9 mouse cellular contexts compared by ENCODE assay signal in genomic region chr19:11608172-11608571, GRCm38 (mm10). TPM values are rescaled to one million over a fixed set of nuclear protein-coding genes. Genes with fewer than 3 reads are reported as not detected.
DNase-seq lines count a peak whose midpoint lies in the region; ATAC-seq and TF ChIP-seq lines count a peak whose summit lies in the region.
"Had no signal": no experiment of that assay in that cellular context is flagged by ENCODE, and none has a peak within 500 bp of the region (broad histone marks: within the 10 kb centered on the region; RNA-seq: fewer than 3 reads in every experiment).

No protein-coding gene starts in this region.

- intact Hi-C loops in gastrocnemius, postnatal 14 days (cut with DNase I; ENCODE audit: low total_unique reads): no loop called here

- no peak overlapping the region for H3K27ac ChIP-seq in stomach, postnatal 0 days (replicated peaks)

- no peak for TF ChIP-seq EP300 in stomach, postnatal 0 days (optimal IDR thresholded peaks at IDR 0.05)

- H3K36me3 ChIP-seq in stomach, postnatal 0 days (ENCODE audit: control insufficient read depth, insufficient read depth, low read length): no peaks in the 10 kb centered on the region

- peak; percentile 27 for DNase-seq in gastrocnemius, postnatal 10 days
- DNase-seq in gastrocnemius, postnatal 14 days: no peak
- peak; percentile 63 for DNase-seq in right cerebral cortex, postnatal 4 days
- no peak for DNase-seq in right cerebral cortex, postnatal 36 days (ENCODE audit: low spot score in 2 of 2)
- peak; percentile 11 for DNase-seq in c-Kit-negative CD71-positive TER-119-positive erythroid progenitor cells, embryonic 14.5 days (ENCODE audit: low read depth, low spot score)
- DNase-seq in lung, postnatal 25 days (ENCODE audit: low spot score): peak; percentile 15
- DNase-seq in stomach, postnatal 0 days (ENCODE audit: low spot score): peak; percentile 74

- ATAC-seq in inflammation-experienced regulatory T-cells, adult 6 months: peak; percentile 50
- no peak; the same call in 1 of the 2 replicates for ATAC-seq in stomach, postnatal 0 days (ENCODE audit: low FRiP score, low TSS enrichment)

- no peak overlapping the region for H3K4me3 ChIP-seq in stomach, postnatal 0 days (ENCODE audit: low read depth, low read length)

- WGBS in stomach, postnatal 0 days: 15% methylated on average over 1 of the region's 1 CpGs

- H3K27me3 ChIP-seq in stomach, postnatal 0 days (ENCODE audit: control insufficient read depth, insufficient read depth, low read length): no peaks in the 10 kb centered on the region

- H3K9ac ChIP-seq in stomach, postnatal 0 days (ENCODE audit: low read length): no peak overlapping the region

- no peak overlapping the region for H3K4me2 ChIP-seq in stomach, postnatal 0 days (replicated peaks; ENCODE audit: low read depth)

- H3K4me1 ChIP-seq in stomach, postnatal 0 days (replicated peaks; ENCODE audit: control insufficient read depth, insufficient read depth): no peaks in the 10 kb centered on the region

- no peaks in the 10 kb centered on the region for H3K9me3 ChIP-seq in stomach, postnatal 0 days (ENCODE audit: control insufficient read depth, low read length)

- TF ChIP-seq CTCF in stomach, postnatal 0 days (IDR thresholded peaks at IDR 0.05; ENCODE audit: low read depth): peak; percentile 84

RNA-seq across cellular contexts. Expression of gene Ms4a6d, which starts 3.5 kb away (rescaled TPM):
- 1 to 10 TPM; 2.2 to 2.7 TPM for total RNA-seq in gastrocnemius, postnatal 10 days (2021)
- total RNA-seq in gastrocnemius, postnatal 14 days (2021): 1 to 10 TPM; 1.5 to 2.3 TPM
- polyA plus RNA-seq in inflammation-experienced regulatory T-cells, adult 6 months (2017; shearing (Covaris generic)): 10 to 100 TPM; 17.3 to 36.2 (median 20.1) TPM
- polyA plus RNA-seq in stomach, postnatal 0 days (2015; fragmentation: Nextera tagmentation; extraction: Ambion mirVana): 4.5 and 5.0 TPM in 2 replicates

RNA-seq across cellular contexts. Expression of gene Ms4a2, which starts 15.3 kb away (rescaled TPM):
- under 1 TPM; 0.12 to 0.29 TPM for total RNA-seq in gastrocnemius, postnatal 10 days (2021)
- under 1 TPM; 0.27 to 0.29 TPM for total RNA-seq in gastrocnemius, postnatal 14 days (2021)
- polyA plus RNA-seq in inflammation-experienced regulatory T-cells, adult 6 months (2017; shearing (Covaris generic)): under 1 TPM in 1 of 3 experiments, not detected in 2; 0.26 TPM
- 0.16 and 0.24 TPM in 2 replicates for polyA plus RNA-seq in stomach, postnatal 0 days (2015; fragmentation: Nextera tagmentation; extraction: Ambion mirVana)
- total RNA-seq: layer of hippocampus, adult 18-20 months had no signal

RNA-seq across cellular contexts. Expression of gene Ms4a3, which starts 32.5 kb away (rescaled TPM):
- total RNA-seq in gastrocnemius, postnatal 10 days (2021): under 1 TPM in 1 of 2 experiments, not detected in 1; 0.27 TPM
- not detected for total RNA-seq in gastrocnemius, postnatal 14 days (2021)
- polyA plus RNA-seq in inflammation-experienced regulatory T-cells, adult 6 months (2017; shearing (Covaris generic)): not detected
- 0.07 and 0.10 TPM in 2 replicates for polyA plus RNA-seq in stomach, postnatal 0 days (2015; fragmentation: Nextera tagmentation; extraction: Ambion mirVana)
- total RNA-seq: layer of hippocampus, adult 18-20 months had no signal

RNA-seq across cellular contexts. Expression of gene Oosp2, which starts 52.2 kb away (rescaled TPM):
- total RNA-seq in gastrocnemius, postnatal 10 days (2021): not detected
- not detected for total RNA-seq in gastrocnemius, postnatal 14 days (2021)
- not detected for polyA plus RNA-seq in inflammation-experienced regulatory T-cells, adult 6 months (2017; shearing (Covaris generic))
- polyA plus RNA-seq in stomach, postnatal 0 days (2015; fragmentation: Nextera tagmentation; extraction: Ambion mirVana): not detected in 2 replicates
- total RNA-seq: layer of hippocampus, adult 18-20 months had no signal

Comparison
In these comparisons a context has a peak if more than half of its experiments do, and no peak if none do; other contexts are left out.
1. DNase-seq: peak in gastrocnemius, postnatal 10 days (single experiment), right cerebral cortex, postnatal 4 days (single experiment), c-Kit-negative CD71-positive TER-119-positive erythroid progenitor cells, embryonic 14.5 days (single experiment), lung, postnatal 25 days (single experiment) and stomach, postnatal 0 days (single experiment); none in gastrocnemius, postnatal 14 days (single experiment) and right cerebral cortex, postnatal 36 days (0 of 2).